Mouse (Mus musculus) urinary bladder, postnatal 10 days (tissue): ENCODE measurements around the gene 9930021J03Rik.

ENCODE experiments used
- DNase-seq: peaks from one replicate; pipeline ENCODE4 v3.0.0; 2022; ENCODE audit warnings: low spot score

The 9930021J03Rik gene

DNA sequence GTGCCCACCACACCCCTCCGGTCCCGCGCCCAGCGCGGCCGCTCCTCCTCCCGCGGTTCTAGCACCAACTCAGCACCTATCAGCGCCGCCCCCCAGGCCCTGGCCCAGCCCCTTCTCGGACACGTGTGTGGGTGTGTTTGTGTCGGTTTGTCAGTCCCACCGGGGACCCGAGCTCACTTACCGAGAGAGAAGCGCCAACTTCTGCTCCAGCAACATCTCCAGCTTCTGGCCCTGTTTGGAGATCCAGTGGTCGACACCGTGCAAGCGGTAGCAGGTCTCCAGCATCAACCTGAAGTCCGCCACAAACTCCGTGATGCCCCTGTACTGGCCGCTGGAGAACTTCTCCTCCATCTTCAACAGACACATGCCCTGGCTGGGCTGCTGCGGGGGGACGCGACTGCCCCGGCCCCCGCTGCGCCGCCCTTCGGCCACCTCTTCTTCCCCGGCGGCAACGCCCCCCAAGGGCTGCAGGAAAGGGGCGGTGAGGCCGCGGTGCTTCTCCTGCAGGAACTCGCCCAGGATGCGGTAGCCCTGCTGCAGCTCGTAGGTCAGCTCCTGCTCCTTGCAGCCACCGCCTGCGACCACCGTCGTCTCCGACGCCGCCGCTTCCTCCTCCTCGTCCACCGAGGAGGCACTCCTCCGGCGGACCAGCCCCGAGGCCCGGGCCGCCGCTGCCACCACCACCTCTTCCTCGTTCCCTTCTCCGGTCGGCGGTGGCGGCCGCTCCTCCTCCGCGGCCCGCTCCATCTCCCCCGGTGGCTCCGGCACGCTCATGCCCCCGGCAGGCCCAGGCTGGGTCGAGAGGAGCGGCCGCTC, 480 bp downstream of the 9930021J03Rik start:
- no peak for DNase-seq

DNA sequence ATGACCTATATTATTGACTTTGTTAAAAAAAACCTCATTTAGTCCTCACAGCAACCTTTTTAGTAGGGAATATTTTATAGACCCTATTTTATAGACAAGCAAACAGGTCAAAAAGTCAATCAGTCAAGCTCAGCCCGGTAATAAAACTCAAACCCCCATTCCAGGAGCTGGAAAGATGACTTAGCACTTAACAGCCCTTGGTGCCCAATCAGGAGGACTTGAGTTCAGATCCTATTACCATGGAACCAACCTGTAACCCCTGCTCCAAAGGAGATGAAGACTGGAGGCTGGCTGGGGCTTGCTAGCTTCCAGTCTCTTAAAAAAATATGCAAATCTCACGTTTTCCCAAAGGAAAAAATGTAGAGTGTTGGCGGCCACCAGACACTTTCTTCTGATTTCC, 1.8 kb downstream of the 9930021J03Rik start:
- no peak for DNase-seq

DNA sequence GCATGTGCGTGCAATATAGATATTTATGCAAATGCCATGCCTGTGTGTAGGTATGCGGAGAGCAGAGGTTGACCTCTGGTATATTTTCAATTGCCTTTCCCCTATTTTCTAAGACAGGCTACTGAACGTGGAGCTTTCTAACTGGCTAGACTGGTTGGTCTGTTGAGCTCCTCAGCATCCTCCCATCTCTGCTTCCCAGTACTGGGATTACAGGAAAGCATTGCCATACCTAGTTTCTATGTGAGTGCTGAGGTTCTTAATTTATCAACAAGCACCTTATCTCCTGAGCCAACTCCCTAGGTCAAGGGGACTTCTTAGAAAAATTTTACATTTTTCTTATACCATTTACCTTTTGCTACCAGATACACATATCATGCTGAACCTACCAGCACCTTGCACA, 8.4 kb downstream of the 9930021J03Rik start:
- DNase-seq = no peak

DNA sequence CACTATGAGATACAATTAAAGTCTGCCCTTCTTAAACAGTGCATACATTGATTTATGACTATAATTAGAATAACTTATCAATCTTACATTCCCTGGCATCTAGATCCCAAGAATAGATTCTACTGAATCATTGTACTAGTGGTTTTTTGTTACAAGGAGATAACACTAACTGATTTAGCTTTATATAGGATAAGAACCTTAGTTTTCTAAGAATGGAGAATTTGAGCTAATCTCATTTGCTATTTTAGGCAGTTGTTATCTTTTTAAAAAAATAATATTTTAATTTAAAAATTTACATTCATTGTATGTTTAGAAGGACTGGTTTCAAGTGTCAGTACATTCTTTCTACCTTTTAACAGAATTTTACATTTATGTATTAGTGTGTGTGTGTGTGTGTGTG, 17.8 kb downstream of the 9930021J03Rik start:
- no peak for DNase-seq

DNA sequence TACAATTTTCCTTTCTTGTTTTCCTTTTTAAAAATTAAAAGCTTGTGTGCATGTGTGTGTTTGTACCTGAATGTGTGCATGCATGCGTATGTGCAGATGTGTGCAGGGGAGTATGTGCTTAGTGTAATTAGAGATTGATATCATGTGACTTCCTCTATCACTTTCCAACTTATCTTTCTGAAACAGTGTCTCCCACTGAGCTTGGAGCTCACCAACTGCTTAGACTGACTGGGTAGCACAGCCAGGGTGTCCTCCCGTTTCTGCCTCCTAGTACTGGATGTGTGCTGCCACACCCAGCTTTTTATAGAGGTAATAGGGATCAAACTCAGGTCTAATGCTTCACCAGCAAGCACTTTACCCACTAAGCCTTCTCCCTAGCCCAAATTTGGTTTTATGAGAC, 22.9 kb downstream of the 9930021J03Rik start:
- no peak for DNase-seq

DNA sequence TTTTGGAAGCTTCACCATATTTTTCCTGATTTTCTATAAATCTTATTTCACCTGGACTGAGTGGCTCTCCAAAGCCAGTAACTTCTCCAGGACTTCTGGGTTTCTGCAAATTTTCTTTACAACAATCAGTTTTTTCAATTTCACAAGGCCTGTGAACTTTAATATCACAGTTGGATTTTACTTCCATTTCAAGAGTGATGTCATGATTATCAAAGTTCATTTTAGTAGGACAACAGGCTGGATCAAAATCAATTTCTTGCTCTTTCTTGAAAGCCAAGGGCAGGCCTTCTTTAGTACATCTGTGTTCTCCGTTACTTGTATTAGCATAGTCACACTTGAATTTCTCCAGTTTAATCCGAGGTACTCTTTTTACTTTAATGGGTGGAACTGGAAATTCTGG, 51.9 kb downstream of the 9930021J03Rik start:
- no peak for DNase-seq

DNA sequence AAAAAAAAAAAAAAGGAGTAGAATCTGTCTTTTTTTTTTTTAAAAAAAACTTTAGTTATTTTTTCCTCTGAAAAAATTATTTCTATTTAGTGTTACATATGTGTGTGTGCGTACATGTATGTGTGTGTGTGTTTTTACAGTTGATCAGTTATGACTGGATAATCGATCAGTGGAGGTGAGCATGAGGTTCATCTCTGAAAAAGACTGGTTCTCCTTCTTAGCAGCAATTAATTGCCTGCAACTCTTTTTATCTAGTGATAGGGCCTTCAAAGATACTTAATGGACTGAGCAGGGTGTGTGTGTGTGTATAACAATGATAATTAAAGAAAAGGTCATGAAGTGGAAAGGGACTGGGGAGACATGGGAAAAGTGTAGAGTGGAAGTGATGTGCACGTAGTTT, 54.8 kb downstream of the 9930021J03Rik start:
- DNase-seq = no peak

DNA sequence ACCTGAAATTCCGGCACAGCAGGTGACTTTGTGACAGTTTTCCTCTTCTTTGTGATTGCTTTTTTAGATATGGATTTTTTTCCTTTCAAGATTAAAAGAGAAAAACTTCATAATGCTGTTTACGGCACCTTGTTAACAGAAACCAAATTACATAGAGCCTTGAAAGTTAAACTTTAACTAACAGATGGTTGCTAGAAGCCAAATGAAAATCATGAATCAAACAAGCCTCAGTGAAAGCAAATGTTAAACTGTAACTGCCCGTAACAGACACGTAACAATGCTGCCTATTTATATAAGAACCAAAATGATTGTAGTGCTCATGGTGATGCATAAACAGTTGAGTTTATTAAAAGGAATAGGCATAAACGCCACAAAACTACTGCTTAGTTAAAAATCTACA, 62.3 kb downstream of the 9930021J03Rik start:
- DNase-seq = no peak

DNA sequence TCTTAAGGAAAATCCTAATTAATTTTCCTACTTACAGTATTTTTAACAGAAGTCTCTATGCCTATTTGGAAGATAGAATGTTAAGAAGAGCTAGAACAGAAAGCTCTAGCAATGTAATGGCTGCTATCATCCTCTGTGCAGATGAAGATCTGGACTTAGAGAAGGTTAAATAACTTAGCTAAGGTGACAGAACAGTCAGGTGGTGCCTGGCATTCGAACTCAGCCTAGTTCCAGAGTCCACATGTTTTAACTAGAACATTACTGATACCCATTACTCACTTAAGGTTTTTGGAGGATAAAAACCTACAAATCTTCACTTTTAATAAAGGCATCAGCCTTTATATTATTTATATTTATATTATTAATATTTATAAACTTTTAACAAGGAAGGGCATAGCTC, 65.1 kb downstream of the 9930021J03Rik start:
- DNase-seq = no peak

DNA sequence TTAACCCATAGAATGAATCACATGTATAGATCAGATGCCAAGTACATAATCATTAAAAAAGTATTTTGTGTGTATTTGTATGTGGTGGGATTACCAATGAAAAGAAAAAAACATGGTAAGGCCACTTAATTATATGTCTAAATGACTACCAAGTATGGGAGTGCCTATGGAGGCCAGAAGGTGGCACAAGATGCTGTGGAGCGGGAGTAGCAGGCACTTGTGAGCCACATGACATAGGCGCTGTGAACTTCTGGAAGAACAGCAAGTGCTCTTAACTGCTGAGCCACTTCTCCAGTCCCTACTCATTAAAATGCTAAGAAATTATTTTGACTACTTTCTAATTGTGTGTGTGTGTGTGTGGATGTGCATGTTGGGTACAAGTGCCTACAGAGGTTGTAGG, 66.2 kb downstream of the 9930021J03Rik start:
- no peak for DNase-seq

DNA sequence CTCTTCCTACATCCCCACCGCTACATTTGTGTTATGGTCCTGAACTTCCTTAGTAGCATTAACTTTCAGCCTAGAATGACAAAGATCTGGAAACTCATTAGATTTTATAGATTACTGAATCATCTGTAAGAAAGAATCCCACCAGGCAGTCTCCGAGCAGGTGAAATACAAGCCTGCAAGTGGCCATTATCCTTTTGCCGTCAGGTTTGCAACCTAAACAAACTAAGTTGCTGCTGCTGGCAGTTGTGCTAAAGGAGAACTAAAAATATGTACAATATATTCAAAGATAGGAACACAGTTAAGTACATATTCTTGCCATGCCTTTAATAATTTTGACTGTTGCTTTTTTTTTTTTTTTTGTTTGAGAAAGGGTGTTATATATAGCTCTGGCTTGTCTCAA, 70.4 kb downstream of the 9930021J03Rik start:
- no peak for DNase-seq

DNA sequence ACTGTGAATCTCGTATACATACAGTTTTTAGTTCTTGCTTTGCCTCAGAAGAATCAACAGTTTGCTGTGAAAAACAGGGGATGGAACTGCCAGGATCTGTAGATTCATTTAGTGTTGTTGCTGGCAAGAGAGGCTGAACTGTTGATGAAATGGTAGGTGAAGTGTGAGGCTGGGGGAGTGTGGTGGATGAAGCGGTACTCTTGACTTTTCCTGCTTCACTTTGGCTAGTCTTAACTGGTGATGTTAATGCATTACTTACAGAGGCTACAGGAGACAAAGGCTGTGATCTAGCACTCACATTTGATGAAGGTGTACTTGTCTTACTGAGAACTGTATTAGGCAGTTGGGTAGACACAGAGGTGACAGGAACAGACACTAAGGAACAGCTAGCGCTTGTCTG, 87.3 kb downstream of the 9930021J03Rik start:
- DNase-seq = no peak

DNA sequence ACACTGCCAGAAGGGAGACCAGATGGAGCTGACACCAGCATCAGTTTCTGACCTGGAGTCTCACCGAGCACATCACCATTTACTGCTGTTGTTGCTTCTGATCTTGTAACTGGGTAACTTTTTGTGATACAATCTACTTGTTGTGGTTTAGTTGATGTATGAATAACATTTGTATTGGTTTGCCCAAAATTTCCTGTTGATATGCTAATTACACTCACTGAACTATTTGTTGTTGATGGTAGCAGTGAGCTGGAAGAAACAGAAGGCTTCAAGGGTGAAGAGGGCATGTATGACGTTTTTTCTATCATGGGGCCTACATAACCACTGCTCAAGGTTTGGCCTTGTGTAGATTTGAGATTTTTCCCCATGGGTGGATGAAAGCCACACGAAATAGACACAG, 87.9 kb downstream of the 9930021J03Rik start:
- no peak for DNase-seq

DNA sequence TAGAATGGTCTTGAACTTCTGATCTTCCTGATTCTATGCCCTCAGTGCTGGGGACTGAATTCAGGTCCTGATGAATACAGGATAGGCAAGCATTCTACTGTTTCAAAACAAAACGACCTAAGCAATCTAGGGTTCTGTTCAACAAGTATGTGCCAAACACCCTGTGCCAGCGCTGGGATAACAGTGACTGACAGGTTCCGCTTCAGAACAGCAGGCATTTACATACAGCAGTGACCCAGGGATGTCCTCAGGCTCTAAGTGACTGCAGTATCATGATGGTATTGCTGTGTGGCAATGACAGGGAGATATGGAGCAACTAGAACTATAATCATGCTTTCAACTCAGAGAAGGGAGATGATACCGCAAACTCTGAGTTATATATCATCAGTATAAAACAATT, 92.3 kb downstream of the 9930021J03Rik start:
- DNase-seq = no peak

DNA sequence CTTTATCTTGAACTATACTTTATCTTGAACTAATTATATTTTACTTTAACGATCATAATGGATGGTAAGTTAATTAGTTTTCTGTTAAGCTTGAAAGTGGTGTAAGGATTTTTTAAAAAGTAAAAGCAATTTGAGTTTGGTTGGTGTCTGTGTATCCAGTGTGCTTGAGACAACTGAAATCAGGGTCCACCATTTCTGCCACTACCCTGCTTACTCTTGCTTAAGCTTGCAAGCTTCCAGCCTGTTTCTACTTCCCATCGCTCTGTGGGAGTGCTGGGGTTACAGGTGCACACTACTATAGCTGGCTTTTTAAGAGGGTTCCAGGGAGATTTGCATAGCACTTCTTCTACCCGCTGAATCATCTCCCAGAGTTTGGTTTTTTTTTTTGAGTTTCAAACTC, 96.3 kb downstream of the 9930021J03Rik start:
- no peak for DNase-seq

DNA sequence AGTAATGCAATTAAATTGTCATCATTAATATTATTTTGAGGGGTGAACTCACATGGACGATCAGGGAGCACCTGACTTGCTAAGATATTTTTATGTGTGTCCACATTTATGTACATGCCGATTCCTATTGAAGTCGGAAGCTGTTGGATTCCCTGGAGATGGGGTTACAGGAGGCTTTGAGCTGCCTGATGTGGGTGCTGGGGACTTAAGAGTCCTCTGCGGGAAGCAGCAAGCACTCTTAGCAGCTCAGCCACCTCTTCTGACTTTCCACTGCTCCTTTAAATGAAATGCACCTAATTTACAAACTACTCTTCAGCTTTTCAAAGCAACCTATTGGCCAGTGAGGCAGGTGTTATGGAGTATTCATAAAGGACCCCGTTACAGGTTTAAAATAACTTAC, 97.3 kb downstream of the 9930021J03Rik start:
- DNase-seq = no peak

DNA sequence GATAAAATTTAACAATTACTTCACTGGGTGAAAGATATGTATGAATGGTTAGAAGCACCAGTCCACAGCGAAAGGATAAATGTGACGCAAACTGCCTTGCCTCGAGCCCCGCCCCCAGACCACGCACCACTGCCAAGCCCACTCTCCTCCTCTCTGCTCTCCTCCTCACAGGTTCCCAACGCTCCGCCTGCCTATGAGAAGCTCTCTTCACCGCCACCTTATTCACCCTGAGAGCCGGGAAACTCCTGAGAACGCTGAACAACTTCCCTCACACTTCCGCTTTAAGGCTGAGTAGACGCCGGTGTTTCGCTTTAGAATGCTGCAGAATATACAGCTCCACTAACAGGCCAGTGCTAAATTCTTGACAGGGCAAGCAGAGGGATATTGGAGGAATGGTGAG, 97.8 kb downstream of the 9930021J03Rik start:
- DNase-seq = no peak

DNA sequence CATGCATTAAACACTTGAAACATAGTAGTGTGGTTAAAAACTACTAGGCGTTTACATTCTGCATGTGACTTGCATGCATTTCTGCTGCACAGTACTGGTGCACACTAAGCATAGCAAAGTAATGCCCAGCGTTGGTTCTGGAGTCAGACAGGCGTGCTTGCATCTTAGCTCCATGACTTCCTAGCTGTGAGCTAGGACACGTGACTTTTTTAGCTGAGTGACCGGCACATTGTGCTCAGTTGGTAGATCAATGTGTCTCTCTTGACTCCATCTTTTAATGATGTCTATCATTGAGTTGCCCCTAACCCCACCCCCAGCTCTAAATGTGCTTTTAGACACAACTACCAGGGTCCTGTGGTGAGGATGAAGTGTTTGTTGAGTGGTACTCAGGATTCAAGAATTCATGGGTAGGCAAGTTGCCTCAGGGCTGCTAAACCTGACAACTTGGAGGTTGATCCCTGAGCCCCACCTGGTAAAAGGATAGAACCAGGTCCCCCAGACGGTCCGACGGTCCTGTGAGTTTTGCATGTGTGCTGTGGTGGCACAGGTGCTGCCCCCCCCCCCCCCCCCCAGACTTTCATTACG, 98.4 kb downstream of the 9930021J03Rik start:
- DNase-seq = no peak

DNA sequence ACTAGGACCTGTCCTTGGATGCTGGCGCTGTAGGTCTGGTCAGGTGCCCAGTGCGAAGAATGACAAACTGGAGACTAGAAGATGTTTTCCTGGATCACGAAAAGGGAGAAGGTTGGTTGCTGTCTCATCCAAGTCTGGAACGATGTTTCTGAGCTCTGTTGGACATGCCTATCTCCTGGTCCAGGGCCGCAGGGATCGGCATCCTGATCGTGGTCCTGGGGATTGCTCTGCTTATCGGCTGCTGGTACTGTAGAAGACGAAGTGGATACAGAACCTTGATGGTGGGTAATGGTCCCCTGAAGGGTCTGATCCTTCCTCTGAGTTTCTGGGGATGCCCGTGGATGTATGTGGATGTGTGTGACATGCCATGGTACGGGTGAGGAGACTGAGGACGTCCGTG, 101.4 kb downstream of the 9930021J03Rik start:
- DNase-seq = no peak

DNA sequence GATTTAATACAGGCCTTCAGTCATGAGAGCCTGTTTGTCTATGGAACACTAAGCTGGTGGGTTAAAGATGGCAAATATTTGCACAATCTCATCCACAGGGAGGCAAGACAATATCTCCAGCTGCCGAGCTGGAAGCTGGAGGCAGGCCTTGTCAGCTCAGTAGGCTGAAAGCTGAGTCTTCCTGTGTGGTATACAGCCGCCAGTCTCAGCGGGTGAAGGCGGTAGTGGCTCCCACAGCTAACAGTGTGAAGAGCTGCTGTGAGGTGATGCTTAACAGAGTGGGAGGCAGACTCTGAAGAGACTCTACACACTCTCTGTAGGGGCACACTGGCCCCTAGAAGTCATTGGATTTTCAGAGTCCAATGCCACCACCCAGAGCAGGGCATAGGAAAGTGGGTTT, 104.1 kb downstream of the 9930021J03Rik start:
- no peak for DNase-seq

DNA sequence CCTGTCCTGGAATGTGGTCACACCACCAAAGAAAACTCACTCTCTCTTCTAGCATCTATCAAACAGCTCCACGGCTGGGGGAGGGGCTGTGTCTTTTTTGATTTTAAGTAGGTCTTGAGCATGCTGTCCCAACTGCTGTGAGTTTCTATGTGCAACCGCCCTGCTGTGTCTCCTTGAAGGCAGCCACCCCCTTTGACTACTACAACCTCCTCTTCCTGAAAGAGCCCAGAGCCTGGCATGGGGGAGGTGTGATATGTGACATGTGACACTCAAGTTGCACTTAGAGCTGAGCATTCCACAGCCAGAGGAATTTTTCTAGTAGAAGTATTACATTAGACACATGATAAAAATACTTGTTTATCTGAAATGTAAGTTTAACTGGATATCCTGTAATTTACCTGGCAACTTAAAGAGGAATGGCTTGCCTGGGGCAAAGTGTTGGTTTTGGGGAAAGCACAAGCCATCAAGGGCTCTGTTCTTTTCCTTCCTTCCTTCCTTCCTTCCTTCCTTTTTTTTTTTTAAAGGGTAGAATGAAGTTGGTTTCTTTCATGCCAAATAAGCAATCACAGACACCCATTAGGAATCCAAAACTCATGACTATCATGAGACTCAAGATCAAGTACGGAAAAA, 108.4 kb downstream of the 9930021J03Rik start, which contains the start of gene Mlana:
Gene Mlana, plus strand, starts transcription at position 580 of the 630 bp plus-strand sequence.
- DNase-seq = no peak

DNA sequence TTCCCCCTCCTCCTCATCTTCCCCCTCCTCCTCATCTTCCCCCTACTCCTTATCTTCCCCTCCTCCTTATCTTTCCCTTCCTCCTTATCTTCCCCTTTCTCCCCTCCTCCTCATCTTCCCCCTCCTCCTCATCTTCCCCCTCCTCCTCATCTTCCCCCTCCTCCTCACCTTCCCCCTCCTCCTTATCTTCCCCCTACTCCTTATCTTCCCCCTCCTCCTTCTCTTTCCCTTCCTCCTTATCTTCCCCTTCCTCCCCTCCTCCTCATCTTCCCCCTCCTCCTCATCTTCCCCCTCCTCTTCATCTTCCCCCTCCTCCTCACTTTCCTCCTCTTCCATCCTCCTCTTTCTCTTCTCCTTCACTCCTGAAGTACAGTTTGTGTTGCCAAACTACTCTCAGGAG, 108.9 kb downstream of the 9930021J03Rik start:
- DNase-seq = no peak

DNA sequence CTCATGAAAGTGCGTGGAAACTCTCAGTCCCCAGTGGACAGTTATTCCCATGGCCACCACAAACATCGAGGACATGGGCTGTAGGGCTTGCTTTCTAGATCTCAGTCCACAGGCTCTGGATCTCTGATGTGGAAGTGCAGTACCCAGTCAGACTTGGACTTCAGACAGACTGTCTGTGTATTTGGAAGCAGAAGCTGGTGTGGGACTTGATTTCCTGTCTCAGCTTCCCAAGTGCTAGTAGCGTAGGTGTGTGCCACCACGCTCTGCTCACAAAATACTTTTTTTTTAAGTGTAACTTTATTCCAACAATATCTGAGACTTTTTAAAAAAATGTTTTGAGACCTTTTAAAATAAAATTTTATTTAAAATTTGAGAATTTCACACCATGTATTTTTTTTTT, 109.5 kb downstream of the 9930021J03Rik start:
- no peak for DNase-seq
